Mouse (Mus musculus) neural tube, embryonic 12.5 days (tissue): ENCODE results near the gene Cltb. TPM values are rescaled to one million over a fixed set of nuclear protein-coding genes. Genes with fewer than 3 reads are reported as not detected.

ENCODE experiments used
- ATAC-seq: fragments of 200-750 bp; cut with Nextera tagmentation; 2 replicates; pipeline ENCODE4 v1.8.0; 2017; ENCODE audit warnings: low read depth, mild to moderate bottlenecking, moderate TSS enrichment, moderate library complexity; ENCODE audit not compliant: low FRiP score
- H3K27ac ChIP-seq: fragments of 300-500 bp; sonication (generic); 2 replicates; pipeline ENCODE4 v1.5.1; 2016
- H3K27me3 ChIP-seq: fragments of 300-500 bp; sonication (generic); replicated peaks from 2 replicates; pipeline ENCODE4 v1.6.1; 2016; ENCODE audit warnings: mild to moderate bottlenecking
- H3K36me3 ChIP-seq: fragments of 300-500 bp; sonication (generic); 2 replicates; pipeline ENCODE4 v1.6.1; 2016; ENCODE audit warnings: mild to moderate bottlenecking
- H3K4me1 ChIP-seq: fragments of 300-500 bp; sonication (generic); 2 replicates; pipeline ENCODE4 v1.6.1; 2016
- H3K4me2 ChIP-seq: fragments of 300-500 bp; sonication (generic); replicated peaks from 2 replicates; pipeline ENCODE4 v1.6.1; 2016; ENCODE audit warnings: mild to moderate bottlenecking
- H3K4me3 ChIP-seq: fragments of 300-500 bp; sonication (generic); 2 replicates; pipeline ENCODE4 v1.5.1; 2016
- H3K9ac ChIP-seq: fragments of 300-500 bp; sonication (generic); 2 replicates; pipeline ENCODE4 v1.6.1; 2016; ENCODE audit warnings: mild to moderate bottlenecking
- H3K9me3 ChIP-seq: fragments of 300-500 bp; sonication (generic); 2 replicates; pipeline ENCODE4 v1.6.1; 2016; ENCODE audit warnings: mild to moderate bottlenecking
- WGBS: fragments of 180-500 bp; shearing (Covaris S2); methylation state at CpG from one replicate; pipeline ENCODE4 v1.1.7; 2016; 5-methylcytosine and 5-hydroxymethylcytosine counted together
- polyA plus RNA-seq: library from polyadenylated mRNA; unstranded; fragments of >200 nt; fragmentation: Nextera tagmentation; extraction: Ambion mirVana; gene quantifications from 2 replicates; pipeline ENCODE4 v1.2.1, GENCODE M21; 2016

The Cltb gene
- polyA plus RNA-seq, 1 experiment from 2014 or later: 68.9 TPM

DNA sequence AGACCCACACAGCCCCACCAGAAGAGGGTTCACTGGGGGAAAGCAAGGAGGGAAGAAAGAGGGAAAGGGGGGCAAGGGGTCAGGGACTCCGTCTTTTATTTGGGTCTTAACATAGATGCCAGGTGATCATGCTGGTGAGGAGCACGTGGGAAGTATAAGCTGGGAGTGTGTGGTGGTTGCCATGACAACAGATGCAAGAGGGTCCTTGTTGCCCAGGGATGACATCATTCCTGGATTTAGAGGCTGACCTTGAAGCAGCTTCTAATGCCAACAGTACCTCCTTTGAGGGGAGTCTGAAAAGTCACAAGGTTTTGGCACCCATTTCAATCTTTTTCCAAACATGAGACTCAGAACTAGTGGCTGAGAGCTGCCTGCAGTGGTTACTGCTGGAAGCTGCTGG lies 39.5 kb downstream of the Cltb start:
- Histone ChIP-seq H3K4me2 (no peak overlapping the region), H3K4me3 (no peak overlapping the region), H3K27me3 (0 out of 2 replicates have a peak, but pooled peaks cover 3% of the 10 kb centered on the region), H3K36me3 (0 out of 2 replicates have a peak, but pooled peaks cover 1% of the 10 kb centered on the region), H3K4me1 (peaks cover 18% of the 10 kb centered on the region), H3K27ac (no peak overlapping the region), H3K9ac (no peak overlapping the region), H3K9me3 (no peaks in the 10 kb centered on the region)
- ATAC-seq: no peak
- 38% methylated on average over 2 of the region's 2 CpGs for WGBS

DNA sequence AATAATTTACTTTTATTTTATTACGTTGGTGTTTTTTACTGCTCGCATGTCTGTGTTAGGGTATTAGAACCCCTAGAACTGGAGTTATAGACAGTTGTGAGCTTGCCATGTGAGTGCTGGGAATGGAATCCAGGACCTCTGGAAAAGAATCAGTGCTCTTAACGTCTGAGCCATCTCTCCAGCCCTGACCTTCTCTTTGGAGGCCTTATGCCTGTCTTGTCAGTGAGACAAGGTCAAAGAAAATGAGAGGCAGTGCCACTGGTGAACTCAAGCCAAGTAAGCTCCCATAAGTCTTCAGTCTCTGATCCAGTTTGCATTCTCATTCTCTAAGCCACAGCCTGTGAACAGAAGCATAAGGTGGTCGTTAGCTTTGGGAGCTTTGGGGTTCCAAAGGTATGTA lies 40.4 kb downstream of the Cltb start:
- 80% methylated on average over 4 of the region's 4 CpGs for WGBS
- Histone ChIP-seq H3K4me3 (no peak overlapping the region), H3K4me1 (peaks cover 10% of the 10 kb centered on the region), H3K4me2 (no peak overlapping the region), H3K27me3 (0 out of 2 replicates have a peak, but pooled peaks cover 3% of the 10 kb centered on the region), H3K9me3 (no peaks in the 10 kb centered on the region), H3K36me3 (no peaks in the 10 kb centered on the region), H3K9ac (no peak overlapping the region), H3K27ac (no peak overlapping the region)
- no peak for ATAC-seq

DNA sequence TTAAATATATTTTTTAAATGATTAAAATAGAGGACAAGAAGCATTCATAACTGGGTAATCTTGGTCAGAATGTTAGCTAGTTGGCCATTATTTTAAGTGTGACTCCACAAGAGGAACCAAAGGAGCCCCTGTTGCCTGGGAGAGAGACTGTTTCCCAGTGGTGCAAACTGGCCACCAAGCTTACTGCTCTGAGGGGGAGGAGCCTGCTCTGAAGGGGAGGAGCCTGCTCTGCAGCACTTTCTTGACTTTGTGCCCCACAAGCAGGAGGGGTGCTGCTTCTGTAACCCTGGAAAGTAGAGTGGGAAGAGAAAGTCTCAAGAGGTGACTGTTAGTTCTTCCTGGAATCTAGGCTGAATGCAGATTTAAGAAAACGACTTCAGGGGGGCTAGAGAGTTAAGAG lies 41.9 kb downstream of the Cltb start:
- H3K27ac ChIP-seq: no peak overlapping the region
- H3K36me3 ChIP-seq: no peaks in the 10 kb centered on the region
- no peak for ATAC-seq
- no peak overlapping the region for H3K4me3 ChIP-seq
- no peaks in the 10 kb centered on the region for H3K9me3 ChIP-seq
- no peak overlapping the region for H3K4me2 ChIP-seq
- H3K9ac ChIP-seq: no peak overlapping the region
- H3K27me3 ChIP-seq: 0 out of 2 replicates have a peak, but pooled peaks cover 3% of the 10 kb centered on the region
- 53% methylated on average over 1 of the region's 1 CpGs for WGBS
- H3K4me1 ChIP-seq: peaks cover 8% of the 10 kb centered on the region

DNA sequence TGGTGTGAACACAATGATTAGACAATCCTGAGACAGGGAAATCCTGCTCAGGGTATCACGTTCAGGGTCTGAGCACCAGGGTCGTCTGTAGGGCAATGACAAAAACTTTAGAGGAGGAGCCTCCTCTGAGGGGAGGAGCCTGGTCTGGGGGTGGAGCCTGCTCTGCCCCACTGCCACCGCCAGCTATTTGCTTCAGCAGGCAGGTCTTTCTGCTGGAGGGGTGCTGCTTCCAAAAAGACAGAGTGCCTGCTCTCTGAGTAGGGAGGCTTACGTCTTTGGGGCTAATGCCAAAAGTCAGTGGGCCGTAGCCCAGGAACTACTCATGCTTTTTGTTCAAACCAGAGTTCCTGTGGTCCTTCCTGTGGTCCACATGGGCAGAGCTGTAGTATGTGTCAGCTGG lies 42.8 kb downstream of the Cltb start:
- no peak overlapping the region for H3K4me2 ChIP-seq
- 39% methylated on average over 5 of the region's 5 CpGs for WGBS
- H3K4me1 ChIP-seq: peaks cover 15% of the 10 kb centered on the region
- H3K27ac ChIP-seq: no peak overlapping the region
- H3K4me3 ChIP-seq: no peak overlapping the region
- H3K9me3 ChIP-seq: no peaks in the 10 kb centered on the region
- H3K27me3 ChIP-seq: 0 out of 2 replicates have a peak, but pooled peaks cover 3% of the 10 kb centered on the region
- no peak for ATAC-seq
- H3K36me3 ChIP-seq: no peaks in the 10 kb centered on the region
- no peak overlapping the region for H3K9ac ChIP-seq

DNA sequence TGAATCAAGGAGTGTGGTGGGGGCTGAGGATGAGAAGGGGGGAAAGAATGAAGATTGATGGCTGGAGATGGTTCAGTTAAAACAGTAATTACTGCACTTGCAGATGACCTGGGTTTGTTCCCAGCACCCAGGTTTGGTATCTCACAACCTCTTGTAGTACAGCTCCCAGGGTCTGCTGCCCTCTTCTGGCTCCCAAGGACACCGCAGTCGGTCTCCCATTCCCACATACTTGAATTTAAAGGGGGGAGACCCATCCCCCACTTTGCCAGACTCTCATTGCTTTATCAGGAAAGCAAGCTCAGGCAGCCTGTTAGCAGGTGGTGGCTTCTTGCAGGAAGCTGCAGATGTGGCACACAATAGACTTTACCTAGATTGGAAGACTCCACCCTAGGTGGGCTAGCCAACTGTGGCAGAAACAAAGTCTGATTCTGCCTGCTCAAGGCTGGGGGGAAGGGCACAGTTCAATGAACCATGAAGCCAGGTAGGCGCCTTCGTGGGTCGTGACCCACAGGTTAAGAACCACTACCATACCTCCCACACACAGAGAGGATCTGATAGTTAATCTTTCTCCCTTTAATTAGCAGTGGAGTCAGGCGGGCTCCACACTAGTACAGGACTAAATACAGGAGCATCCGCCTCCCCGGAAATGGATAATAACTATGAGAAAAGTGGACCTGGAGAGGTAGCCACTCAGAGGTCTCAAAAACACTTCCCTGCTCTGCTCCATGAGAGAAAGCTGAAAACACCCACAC lies 45.4 kb downstream of the Cltb start:
- H3K36me3 ChIP-seq: peaks cover 18% of the 10 kb centered on the region
- ATAC-seq: peak; percentile 60
- WGBS: 50% methylated on average over 8 of the region's 8 CpGs
- H3K27ac ChIP-seq: no peak overlapping the region
- H3K27me3 ChIP-seq: no peaks in the 10 kb centered on the region
- no peaks in the 10 kb centered on the region for H3K9me3 ChIP-seq
- H3K9ac ChIP-seq: no peak overlapping the region
- peak overlapping the region; percentile 75 for H3K4me2 ChIP-seq
- peak overlapping the region; percentile 97 for H3K4me3 ChIP-seq
- H3K4me1 ChIP-seq: peaks cover 15% of the 10 kb centered on the region

DNA sequence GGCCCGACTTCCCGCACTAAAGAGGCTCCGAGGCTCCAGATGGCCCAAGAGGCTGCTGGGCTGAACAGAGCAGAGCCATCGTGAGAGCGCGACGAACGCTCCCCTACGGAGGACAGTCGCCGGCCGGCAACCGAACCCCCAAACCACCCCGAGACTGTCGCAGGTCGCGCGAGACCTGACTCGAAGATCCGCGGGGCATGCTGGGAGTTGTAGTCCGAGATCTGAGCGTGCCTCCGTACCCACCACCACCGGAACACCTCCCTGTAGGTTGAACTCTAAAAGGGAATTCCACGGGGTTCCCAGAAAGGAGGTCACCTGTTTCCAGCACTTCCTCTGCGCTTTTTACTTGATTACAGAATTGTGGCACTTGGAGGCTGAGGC lies 46.0 kb downstream of the Cltb start, which contains the start of gene 4833439L19Rik:
Gene 4833439L19Rik (minus strand): TSS at position 235 of the 381 bp plus-strand sequence.
- no peaks in the 10 kb centered on the region for H3K9me3 ChIP-seq
- H3K4me2 ChIP-seq: peak within 1 kb of the TSS; percentile 75
- H3K4me3 ChIP-seq: peak within 1 kb of the TSS; percentile 97
- peak; percentile 97 for ATAC-seq
- H3K27ac ChIP-seq: peak within 1 kb of the TSS; percentile 64
- WGBS: under 1% methylated on average over 27 of the region's 27 CpGs
- no peaks in the 10 kb centered on the region for H3K27me3 ChIP-seq
- peak within 1 kb of the TSS; percentile 97 for H3K9ac ChIP-seq
- peaks cover 24% of the 10 kb centered on the region for H3K36me3 ChIP-seq
- H3K4me1 ChIP-seq: peaks cover 15% of the 10 kb centered on the region

DNA sequence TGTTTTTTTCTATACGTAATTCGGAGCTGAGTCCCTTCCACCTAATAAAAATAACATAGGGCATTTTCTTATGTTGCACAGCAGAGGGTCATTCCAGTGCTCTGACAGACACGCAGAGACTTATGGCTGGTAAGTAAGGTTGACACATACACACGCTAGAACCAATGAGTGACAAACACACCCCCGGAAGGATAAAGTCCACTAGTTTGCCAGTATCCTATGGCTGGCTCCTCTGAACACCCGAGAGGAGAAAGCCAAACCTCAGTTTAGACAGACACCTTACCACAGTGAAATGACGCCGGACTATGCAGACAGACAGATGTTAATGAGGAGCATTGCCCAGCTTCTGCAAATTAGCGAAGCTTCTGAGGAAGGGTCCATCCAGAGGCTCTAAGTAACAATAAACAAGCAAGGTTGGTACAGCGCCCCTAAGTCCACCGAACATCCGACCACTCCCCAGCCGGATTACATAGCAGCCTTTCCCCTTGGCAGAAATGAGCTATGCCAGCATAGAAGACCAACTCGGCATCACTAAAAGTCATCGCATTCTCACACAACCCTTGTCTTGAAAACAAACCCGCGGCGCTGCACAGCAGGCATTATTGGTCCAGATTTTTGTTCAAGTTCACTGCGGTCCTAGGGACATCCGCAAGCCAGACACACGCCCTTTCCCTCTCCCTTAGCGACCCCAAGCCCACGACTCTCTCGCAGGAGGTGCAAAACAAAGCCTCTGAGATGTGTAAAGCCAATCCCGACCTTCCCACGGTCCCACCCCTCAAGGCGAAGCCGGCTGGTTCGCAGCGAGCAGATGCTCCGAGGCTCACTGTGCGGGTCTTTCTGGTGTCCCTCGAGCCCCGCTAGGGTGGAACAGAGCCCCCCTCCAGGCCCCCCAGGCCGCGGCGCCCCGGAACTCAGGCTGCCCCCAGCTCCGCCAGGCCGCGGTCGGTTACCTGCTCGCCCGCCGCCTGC lies 46.6 kb downstream of the Cltb start:
- 12% methylated on average over 45 of the region's 45 CpGs for WGBS
- peak overlapping the region; percentile 75 for H3K4me2 ChIP-seq
- no peaks in the 10 kb centered on the region for H3K27me3 ChIP-seq
- peak overlapping the region; percentile 97 for H3K9ac ChIP-seq
- ATAC-seq: peak; percentile 69
- H3K36me3 ChIP-seq: peaks cover 31% of the 10 kb centered on the region
- peaks cover 15% of the 10 kb centered on the region for H3K4me1 ChIP-seq
- H3K27ac ChIP-seq: peak overlapping the region; percentile 64
- peak overlapping the region; percentile 97 for H3K4me3 ChIP-seq
- H3K9me3 ChIP-seq: no peaks in the 10 kb centered on the region

DNA sequence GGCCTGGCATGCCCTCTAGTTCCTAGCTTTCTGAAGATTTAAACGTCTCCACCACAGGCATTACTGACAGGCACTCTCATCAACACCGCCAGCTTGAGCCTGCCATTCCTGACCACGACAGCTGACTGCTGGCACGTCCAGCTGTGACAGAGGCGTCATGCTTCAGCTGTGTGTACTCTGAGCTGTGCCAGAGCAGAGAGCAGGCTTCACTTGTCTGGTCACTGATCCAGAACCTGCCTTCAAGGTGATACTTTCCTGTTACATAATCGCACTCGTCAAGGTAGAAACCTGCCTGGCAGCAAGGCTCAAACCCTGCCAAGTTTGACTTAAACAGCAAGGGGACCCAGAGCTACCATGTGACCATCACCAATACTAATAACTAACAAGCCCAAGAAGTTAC lies 48.6 kb downstream of the Cltb start:
- Histone ChIP-seq H3K9ac (no peak overlapping the region), H3K4me3 (no peak overlapping the region), H3K27ac (no peak overlapping the region), H3K4me2 (no peak overlapping the region), H3K36me3 (peaks cover 50% of the 10 kb centered on the region), H3K9me3 (no peaks in the 10 kb centered on the region), H3K4me1 (peaks cover 15% of the 10 kb centered on the region), H3K27me3 (no peaks in the 10 kb centered on the region)
- WGBS: 83% methylated on average over 7 of the region's 7 CpGs
- ATAC-seq: no peak

DNA sequence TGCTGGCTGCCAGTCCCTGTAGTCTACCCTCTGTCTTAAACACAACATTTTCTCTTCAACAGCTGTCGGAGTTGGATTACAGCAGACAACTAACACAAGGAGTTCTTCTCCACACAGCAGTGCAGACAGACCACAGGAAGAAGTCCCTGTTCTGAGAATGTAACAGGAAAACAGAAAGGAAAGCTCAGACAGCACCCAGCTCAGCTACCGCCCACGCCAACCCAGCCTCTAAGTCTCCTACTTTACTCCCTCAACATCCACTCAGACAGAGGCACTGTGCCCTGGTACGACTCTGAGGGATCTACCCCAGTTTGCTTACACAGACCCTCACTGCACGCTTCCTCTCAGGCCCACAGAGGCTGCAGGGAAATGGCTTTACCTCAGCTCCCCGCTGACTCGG lies 50.5 kb downstream of the Cltb start:
- H3K27ac ChIP-seq: no peak overlapping the region
- 94% methylated on average over 7 of the region's 7 CpGs for WGBS
- no peak overlapping the region for H3K4me3 ChIP-seq
- no peaks in the 10 kb centered on the region for H3K9me3 ChIP-seq
- no peak overlapping the region for H3K9ac ChIP-seq
- no peaks in the 10 kb centered on the region for H3K27me3 ChIP-seq
- no peak overlapping the region for H3K4me2 ChIP-seq
- H3K4me1 ChIP-seq: peaks cover 13% of the 10 kb centered on the region
- H3K36me3 ChIP-seq: peaks cover 69% of the 10 kb centered on the region
- no peak for ATAC-seq

DNA sequence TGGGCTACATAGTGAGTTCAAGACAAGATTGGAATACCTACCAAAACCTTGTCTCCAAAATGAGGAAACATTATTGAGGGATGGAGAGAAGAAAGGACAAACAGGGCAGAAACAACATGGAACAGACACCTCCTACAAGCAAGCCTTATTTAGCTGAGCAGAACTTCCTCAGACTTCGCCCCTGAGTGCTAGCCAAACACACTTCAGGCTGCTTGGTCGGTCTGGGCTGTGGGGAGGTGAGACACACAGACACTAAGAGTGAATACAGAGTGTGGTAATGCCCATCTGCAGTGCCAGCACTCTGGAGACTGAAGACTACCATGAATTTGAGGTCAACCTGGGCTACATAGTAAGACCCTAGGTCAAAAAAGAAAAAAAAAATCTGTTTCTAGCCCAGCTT lies 51.5 kb downstream of the Cltb start:
- H3K9me3 ChIP-seq: no peaks in the 10 kb centered on the region
- H3K9ac ChIP-seq: no peak overlapping the region
- H3K4me1 ChIP-seq: peaks cover 10% of the 10 kb centered on the region
- H3K4me3 ChIP-seq: no peak overlapping the region
- no peak for ATAC-seq
- no peak overlapping the region for H3K4me2 ChIP-seq
- WGBS: 94% methylated on average over 2 of the region's 2 CpGs
- H3K36me3 ChIP-seq: peaks cover 77% of the 10 kb centered on the region
- no peaks in the 10 kb centered on the region for H3K27me3 ChIP-seq
- no peak overlapping the region for H3K27ac ChIP-seq

DNA sequence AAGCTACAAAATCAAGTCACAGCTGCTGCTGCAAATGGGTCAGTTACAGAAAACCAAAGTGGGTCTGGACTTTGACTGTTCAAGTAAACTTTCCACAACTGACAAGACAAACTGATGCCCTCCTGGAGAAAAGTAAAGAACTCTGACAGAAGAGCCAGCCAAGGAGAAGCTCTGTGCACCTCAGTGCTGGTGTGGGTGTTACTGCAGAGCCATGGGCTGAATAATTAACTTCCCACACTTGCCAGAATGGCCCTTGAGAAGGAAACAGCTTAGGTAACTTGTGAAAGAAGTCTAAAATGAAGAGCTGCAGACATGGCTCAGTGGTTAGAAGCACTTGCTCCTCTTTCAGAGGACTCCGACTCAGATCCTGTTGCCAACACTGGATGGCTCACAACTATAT lies 53.5 kb downstream of the Cltb start:
- Histone ChIP-seq H3K4me2 (no peak overlapping the region), H3K27ac (no peak overlapping the region), H3K4me1 (no peaks in the 10 kb centered on the region), H3K9ac (no peak overlapping the region), H3K36me3 (peaks cover 90% of the 10 kb centered on the region), H3K9me3 (no peaks in the 10 kb centered on the region), H3K4me3 (no peak overlapping the region), H3K27me3 (no peaks in the 10 kb centered on the region)
- no peak for ATAC-seq
- WGBS: 100% methylated on average over 1 of the region's 1 CpGs

DNA sequence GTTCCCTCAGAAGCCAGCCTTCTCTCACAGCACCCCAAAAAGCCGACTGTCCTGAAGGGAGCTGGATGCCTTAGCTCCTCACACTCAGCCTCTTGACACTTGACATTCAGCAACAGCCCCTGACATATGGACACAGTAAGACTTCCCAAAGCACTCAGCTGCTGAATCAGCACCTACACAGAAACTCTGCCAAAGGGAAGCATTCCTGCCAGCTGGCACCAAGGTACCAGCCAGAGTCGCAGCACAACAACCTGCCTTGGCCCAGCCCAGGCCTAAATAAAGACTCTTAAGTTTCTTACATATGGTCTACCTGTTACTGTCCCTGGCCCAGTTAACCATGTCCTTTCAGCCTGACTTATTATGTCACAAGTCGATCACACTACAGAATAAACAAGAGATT lies 54.3 kb downstream of the Cltb start:
- no peak for ATAC-seq
- no peak overlapping the region for H3K4me2 ChIP-seq
- H3K4me3 ChIP-seq: no peak overlapping the region
- H3K9ac ChIP-seq: no peak overlapping the region
- H3K27me3 ChIP-seq: no peaks in the 10 kb centered on the region
- 94% methylated on average over 3 of the region's 3 CpGs for WGBS
- no peaks in the 10 kb centered on the region for H3K9me3 ChIP-seq
- no peaks in the 10 kb centered on the region for H3K4me1 ChIP-seq
- H3K36me3 ChIP-seq: peaks cover 94% of the 10 kb centered on the region
- no peak overlapping the region for H3K27ac ChIP-seq
